Mouse (Mus musculus) retina, postnatal 7 days (tissue): ENCODE measurements around the gene Cops9.

ENCODE experiments used
- DNase-seq: peaks from one replicate; pipeline ENCODE4 v3.0.0-alpha.2; 2012; ENCODE audit warnings: low read depth, low spot score

The Cops9 gene

DNA sequence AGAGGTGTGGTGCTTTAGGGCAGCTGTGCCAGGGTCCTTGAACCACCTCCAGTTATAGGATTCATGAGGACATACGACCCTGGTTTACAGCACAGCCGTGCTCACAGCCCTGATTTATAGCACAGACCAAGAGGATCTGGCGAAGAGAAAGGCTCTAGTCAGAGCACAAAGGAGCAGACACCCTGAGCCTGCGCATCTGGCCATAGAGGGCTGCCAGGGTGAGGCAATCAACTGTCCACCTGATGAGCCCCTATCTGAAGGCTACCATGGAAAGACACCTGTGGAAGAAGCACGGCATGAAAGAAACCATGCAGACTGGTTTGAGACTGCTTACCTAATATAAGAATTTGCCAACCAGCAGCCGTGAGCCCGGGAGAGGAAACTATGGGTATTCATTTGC, 4.8 kb upstream of the Cops9 start:
- DNase-seq: no peak

DNA sequence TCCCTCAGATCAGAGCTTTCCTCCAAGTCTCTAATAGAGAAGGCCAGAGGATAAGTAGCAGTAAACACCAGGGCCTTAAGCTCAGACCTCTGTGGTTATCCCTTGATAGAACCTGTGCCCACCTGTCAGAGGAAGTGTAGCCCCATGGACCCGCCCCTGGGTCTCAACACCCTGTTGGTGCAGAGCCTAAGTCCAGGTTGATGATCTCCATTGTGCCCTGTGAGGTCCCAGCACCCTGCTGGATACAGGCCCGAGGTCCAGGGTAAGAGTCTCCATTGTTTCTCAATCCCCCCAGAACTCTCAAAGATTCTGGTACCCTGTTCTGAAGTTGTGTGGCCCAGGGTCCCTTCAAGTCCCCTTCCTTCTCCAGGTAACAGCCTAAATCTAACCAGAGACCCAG, 4.3 kb upstream of the Cops9 start:
- no peak for DNase-seq

DNA sequence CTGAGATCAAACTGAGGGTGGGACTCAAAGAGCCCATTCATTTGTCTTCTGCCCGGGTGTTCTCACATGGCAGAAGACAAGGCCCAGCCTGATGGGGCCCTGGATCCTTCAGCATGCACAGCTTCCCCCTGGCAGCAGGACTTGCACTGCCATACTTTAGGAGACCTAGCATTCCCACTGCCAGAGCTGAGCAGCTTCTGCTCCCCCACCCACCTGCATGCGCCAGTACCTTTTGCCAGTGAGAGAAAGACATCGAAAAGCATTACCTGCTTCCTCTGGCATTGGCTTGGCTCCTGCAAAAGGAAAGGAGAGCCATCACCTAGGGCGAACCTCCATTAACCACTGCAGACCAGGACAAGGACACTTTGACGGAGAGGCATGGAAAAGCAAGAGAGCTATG, 3.1 kb upstream of the Cops9 start:
- no peak for DNase-seq

DNA sequence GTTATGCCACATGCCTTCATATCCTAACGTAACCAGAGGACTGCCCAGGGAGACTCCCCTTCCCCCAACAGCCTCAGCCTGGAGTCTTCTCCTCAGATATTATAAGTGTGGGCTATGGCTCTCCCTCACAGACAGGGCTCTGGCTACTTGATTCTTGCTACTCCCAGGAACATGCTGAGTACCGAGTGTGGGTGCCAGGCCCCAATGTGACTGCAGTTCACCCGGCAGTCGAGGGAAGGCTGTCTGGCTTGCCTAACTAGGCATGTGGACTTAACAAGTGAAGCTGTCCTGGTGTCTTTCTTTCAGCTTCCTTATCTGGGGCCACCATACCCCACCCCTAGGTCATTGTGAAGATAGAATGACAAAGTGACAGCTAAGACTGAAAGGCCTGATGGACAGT, 1.9 kb upstream of the Cops9 start:
- DNase-seq: no peak

DNA sequence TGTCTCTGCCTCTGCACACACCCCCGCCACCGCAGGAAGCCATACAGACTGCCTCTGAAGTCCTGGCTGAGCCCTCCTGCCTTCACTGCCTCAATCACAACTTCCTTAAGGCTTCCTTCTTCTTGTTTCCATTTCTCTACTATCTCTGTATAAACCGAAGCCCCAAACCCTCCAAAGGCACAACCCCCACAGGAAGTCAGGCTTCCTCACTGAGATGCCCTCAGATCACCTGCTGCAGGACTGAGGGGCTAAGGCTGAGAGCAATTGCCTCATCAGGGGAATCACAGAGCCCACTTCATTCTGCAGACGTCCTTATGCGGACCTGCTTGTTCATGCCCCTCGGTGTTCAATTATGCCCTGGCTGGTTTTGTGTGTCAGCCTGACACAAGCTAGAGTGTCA, 1.4 kb downstream of the Cops9 start:
- no peak for DNase-seq

DNA sequence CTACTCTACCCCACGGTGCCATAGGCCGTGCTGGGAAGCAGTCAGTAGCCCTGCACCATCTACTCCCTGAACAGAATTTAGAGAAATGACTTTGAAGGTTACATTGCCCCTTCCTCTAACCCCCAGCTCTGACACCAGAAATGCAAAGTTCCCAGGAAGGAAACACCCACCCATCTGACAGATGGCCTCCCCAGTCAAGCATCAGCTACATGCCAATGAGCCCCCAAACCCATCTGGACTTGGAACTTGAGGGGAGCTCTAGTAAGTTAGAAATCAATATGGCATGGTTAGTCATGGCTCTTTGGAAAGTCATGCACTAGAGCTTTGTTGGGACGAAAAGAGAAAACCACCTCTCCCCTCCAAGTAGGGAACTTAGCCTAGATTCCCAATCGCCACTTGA, 3.0 kb downstream of the Cops9 start:
- no peak for DNase-seq

DNA sequence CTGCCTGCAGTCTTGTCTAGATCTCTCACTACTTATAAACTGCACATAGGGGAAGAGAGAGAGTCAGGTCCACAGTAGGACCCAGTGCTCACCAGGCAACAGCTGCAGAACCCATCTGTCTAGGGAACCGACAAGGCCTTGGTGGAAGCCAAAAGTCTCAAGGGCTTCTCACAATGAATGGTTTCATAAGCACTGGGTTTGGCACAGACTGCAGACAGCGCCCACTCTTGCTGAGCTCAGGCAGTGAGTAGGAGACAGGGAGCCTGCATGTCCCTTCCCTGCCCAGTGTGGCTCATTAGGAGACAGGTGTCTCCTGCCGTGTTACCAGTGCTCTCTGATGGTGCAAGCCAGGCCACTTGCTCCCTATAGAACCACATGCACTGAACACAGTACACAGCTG, 3.6 kb downstream of the Cops9 start:
- DNase-seq: no peak

DNA sequence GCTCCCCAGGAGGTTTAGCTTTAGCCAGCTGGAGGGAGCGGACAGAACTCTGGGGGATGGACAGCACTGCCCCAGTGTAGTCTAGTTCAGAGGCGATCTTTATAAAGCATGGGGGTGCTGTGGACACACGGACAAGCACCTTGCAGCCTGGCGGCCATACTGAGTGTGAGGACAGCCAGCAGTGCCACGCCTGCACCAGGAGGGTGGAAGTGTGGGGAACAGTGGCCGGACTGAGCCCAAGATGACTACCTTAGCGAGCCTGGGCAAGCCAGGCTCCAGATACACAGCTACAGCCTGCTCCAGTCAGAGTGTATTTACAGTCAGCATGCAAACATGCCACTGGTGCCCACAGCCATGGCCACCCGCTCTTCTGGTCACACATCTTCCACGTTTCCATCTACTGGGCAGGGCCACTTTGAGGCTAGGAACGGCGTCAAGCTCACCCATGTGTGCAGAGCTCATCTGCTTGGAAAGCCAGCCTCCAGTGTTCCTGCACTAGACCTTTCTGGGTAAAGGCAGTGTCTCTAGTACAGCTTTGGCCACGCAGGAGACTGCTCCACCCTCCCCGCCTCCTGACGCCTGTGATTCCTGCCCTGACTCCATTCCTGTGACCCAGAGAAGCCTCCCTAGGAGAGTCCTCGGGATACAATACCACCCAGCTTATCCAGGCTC, 4.1 kb downstream of the Cops9 start:
- no peak for DNase-seq

DNA sequence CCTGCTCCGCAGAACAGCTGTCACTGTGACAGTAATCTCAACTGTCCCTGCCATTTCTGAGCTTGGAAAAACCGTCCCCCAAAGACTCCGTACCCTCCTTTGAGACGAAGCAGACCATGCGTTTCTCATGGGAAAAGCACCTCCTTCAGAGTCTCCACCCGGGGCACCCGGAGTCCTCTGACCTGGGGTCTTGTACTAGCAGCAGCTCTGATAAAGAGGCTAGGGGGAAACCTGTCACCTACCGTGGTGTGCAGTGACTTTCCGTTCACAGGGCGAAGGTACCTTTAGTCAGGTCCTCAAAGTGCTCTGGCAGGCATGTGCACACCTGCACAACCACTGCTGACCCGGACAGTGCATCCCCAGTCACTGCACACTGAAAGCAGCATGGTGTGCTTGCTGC, 5.1 kb downstream of the Cops9 start:
- no peak for DNase-seq

DNA sequence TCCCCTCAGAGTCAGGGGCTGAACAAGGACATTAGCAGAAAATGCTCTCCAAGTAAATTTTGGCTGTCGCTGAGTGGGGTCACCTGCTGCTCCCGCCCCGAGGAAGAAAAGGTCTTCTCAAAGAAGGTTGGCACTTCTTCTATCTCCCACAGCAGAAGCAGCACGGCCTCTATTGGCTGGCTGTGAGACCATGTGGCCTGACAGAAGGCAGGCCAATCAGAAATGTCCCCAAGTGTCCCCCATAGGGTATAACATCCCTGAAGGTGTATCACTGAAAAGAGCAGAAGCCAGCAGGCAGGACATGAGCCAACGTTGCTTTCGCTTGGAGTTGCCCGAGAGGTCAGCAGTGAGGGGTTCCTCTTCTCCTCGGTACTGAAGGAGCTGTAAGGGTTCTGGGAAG, 5.8 kb downstream of the Cops9 start:
- no peak for DNase-seq

DNA sequence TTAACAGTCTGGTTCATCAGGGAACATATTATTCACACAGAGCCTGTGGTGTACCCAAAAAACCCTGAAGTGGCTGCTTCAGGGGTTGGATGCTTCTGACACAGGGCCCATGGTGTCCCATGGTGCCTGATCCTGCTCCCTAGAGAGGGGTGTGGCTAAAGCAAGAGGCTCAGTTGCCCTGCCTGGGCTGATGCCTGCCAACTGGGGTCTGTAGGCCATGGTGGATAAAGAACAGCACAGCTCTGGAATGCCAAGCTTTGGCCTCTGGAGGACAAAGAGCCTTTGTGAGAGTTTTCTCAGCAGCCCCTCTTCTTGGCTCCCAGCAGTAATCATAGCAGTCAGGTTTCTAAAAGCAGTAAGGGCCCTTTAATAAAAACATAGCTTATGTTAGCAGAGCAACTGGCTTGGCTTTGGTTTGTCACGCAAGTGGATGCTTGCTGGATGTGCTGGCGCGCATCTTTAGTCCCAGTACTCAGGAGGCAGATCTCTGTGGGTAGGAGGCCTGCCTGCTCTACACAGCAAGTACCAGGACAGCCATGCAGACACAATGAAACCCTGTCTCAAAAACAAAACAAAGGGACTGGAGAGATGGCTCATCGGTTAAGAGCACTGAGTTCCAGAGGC, 6.7 kb downstream of the Cops9 start:
- DNase-seq: no peak

DNA sequence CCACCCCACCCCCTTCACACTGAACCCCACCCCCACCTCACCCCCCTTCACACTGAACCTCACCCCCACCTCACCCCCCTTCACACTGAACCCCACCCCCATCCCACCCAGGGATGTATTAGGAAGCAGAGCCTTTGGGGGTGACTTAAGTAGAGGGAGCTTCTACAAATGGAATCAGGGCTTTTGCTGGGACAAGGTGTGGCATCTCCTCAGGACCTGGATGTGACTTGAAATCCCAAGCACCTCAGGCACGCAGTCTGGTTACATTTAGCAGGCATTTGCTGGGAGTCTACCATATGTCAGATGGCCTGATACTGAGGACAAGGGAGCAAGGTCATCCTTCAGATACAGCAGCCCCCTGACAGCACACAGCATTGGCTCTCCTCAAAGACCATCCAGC, 7.2 kb downstream of the Cops9 start:
- no peak for DNase-seq

DNA sequence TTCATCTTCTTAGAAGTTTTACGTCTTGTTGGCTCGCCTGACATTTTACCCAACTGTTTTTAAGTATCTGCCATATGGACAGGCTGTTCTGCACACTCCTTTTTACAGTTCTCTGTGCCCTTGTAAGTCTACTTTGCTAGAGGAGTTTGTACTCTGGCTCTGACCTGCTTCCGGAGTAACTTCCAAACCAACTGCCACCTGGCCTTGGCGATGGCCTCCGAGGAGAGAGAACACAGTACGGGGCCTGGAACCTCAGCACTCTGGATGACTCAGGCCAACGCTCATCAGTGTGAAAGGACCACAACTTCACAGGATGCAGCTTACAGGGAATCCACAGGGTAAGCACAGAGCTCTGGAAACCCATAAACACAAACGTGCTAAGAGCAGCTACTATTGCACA, 8.1 kb downstream of the Cops9 start:
- DNase-seq: no peak

DNA sequence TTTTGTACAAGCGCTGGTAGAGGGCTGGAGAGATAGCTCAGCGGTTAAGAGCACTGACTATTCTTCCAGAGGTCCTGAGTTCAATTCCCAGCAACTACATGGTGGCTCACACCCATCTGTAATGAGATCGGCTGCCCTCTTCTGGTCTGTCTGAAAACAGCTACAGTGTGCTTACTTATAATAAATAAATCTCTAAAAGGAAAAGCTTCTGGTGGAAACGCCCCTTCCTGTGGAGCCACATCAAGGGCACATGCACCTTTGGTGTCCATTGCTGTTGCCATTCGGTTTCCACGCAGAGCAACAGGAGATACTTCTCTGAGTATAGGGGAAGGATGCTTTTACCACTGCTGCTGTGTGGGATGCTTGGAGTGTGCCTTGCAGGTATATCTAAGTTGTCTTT, 8.8 kb downstream of the Cops9 start:
- no peak for DNase-seq

DNA sequence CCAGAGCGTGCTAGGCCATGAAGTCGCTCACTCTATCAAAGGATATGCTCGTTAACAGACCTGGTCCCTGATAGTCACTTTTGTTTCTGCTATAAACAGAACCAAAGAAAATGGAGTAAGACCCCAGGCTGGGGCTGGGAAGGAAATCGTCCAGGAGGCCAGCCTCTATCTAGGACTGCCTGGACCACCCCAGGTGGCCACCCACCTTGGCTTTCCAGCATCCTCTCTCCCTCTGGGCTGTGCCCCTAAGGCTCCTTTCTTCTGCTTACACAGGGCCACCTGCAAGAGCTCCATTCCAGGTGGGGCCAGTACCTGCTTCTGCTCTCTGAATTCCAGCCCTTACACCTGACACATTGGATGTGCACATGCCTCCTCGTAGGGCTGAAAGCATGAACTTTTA, 9.6 kb downstream of the Cops9 start:
- no peak for DNase-seq

DNA sequence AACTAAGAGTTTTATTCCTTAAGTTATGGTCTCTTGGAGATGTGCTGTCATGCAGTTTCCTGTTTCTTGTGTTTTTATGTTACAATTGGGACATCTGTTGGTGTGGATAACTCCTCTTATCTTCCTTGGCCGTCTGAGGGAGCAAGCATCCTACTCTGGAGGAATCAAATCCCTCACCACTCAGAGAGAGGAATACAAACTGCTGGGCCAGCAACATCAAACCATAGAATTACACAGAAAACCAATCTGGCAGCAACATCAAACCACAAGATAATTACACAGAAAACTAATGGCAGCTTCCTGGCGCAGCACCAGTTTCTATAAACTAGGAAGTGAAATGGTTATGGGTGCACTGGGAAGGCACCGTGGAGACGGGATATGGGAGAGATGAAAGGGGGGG, 13.6 kb downstream of the Cops9 start:
- no peak for DNase-seq

DNA sequence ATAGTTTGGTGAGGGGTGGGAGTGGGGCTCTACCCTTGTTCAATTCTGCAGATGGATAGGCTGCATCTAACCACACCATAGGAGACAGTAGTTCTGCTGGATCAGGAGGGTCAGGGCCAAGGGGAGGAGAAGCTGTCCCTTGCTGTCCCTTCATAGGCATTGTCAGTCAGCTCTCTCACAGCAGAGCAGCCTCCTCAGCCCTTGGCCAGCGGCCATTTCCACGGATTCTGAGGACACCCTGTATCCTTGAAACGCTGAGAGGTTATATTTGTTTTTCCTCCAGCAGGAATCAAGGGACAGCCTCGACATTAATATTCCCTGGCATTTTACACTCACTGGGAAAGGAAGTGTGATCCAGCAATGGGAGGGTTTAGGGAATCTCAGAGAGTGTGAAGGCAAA, 23.4 kb downstream of the Cops9 start:
- no peak for DNase-seq

DNA sequence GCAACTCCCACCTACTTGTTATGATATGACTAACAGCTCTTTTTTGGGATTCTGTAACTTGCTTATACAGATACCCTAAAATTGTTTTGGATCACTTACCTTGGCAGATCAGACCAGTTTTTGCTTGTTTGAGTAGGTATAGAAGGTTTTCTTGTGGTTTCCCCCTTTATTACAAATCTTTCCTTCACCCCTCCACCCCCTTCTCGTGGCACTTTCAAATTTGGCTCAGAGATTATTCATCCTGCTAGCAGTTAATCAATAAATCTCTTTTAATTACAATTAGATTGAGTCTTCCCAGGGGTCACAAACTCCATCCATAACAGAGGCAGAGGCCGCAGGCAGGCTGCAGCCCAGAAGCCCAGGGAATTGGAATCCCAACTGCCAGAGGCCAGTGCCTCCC, 24.3 kb downstream of the Cops9 start, which contains the start of gene Olfr12:
Gene Olfr12, plus strand, starts transcription at position 301 of the 400 bp plus-strand sequence.
- DNase-seq: no peak

DNA sequence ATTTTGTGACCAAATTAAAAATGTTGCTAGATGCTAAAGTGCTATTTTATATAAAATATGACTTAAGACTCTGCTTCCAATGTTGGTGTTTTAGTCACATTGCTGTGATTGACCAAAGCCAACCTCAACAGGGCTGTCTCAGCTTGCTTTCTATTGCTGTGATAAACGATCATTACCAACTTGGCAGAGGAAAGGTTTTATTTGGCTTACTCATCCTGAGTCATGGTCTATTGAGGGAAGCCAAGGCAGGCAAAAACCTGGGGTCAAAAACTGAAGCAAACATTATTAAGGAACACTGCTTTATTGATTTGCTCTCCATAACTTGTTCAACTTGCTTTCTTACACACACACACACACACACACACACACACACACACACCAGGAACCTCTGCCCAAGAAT, 25.7 kb downstream of the Cops9 start:
- DNase-seq: no peak

DNA sequence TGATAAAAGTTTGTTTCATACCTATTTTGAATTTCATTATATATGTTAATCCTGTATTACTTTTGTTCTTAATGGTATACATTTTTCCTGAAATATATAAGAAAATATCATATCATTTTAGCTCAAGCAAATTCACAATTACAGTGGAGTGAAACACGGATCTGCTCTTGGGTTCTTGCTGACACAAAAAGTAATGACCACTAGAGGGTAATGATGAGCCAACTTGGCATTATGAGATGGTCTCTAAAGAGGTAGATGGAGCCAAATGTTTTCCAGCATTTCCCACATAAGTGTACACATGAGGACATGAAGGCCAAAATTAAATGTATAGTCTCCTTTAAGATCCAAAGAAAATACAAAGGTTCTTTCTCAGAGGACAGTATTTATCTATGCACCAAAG, 27.3 kb downstream of the Cops9 start:
- peak; percentile 32 for DNase-seq

DNA sequence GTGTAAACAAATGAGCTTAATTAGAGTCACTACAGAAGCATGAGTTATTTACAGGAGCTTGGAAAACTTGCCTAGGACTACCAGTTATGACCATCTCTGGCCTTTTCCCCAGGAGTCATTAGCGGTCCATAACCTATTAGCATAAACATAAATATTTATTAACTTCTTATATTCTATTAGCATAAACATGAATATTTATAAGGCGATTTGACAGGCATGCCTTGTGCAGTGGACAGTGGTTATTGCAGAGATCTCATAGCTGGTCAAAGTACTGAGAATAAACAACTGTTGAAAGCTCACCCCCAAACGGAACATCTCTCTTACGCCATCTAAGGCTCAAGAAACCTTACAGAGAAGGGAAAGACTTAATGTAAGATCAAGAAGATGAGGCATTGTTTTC, 28.6 kb downstream of the Cops9 start:
- DNase-seq: no peak

DNA sequence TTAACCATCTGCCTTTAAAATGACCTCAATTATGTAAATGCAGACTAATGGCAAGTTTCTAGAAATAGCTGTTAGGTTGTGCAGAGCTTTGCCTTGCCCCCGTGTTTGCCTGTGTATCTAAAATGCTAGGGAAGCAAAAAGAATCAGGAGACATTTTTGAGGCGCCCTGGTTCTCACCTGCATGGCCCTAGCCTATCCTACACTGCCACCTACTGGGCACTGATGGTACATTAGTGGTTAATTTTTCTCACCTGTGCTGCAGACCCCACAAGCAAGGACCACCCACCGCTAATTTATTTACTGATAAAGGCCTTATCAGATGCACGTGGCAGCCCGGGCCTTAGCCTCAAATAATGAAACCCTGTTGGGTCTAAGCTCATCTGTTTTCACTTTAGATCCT, 30.8 kb downstream of the Cops9 start:
- DNase-seq: peak; percentile 35

DNA sequence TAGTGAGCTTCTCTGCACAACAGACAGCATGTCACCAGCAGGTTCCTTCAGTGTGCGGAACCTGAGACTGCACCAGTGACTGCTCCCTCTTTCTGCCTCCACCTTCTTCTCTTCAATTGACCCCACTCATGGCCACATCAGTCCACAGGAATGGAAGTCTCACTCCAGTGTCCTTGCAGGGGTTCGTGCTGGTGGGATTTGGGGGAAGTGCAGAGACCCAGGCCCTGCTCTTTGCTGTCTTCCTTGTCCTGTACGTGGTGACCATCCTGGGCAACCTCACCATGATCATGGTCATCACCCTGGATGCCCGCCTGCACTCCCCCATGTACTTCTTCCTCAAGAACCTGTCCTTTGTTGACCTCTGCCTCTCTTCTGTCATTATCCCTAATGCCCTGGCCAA, 34.1 kb downstream of the Cops9 start:
- DNase-seq: no peak

DNA sequence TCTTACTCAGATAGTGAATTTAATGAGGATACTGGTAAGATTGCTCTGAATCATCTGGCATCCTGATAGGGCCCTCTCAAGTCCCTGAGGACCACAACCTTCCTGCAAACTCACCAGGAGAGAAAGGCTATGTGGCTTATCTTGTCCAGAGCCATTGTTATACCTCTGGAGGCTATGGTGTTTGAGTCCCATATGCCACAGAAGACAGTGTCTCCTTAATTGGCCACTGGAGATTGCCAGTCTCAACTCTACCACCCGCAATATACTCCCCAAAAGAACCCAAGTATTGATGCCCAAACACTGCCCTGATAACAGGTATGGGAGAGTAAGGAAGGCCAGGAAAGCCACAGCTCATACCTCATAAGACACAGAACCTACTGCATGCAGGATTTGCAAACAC, 36.3 kb downstream of the Cops9 start, which contains the start of gene Olfr1410:
Gene Olfr1410, plus strand, starts transcription at position 301 of the 400 bp plus-strand sequence.
- DNase-seq: no peak
